Mouse (Mus musculus): ENCODE results near the gene Gm5426. TPM values are rescaled to one million over a fixed set of nuclear protein-coding genes. Genes with fewer than 3 reads are reported as not detected.
"Not testable (repeated sequence)": the region's sequence is repeated elsewhere in the genome, so short reads cannot be mapped to it uniquely, and the experiment has no call there.

Gene Gm5426
- polyA plus RNA-seq (2014; fragmentation: Nextera tagmentation; extraction: Ambion mirVana): not detected in 2 replicates

DNA sequence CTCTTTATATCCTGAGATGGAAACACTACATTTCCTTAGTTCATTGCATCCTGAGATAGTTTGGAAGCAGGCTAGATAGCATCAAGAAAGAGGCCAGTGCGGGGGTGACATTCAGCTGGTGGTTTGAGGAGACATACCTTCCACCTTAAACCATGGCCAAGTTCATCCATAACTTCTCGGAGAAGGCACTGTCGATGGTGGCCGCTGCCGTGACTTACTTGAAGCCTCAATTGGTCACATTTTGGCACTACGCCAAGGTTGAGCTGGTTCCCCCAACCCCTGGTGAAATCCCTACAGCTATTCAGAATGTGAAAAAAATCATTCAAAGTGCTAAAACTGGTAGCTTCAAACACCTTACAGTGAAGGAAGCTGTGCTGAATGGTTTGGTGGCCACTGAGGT lies at the start of gene Gm5426:
Gene Gm5426, plus strand, starts transcription at position 153 of the 400 bp plus-strand sequence.
- not testable (repeated sequence) for DNase-seq (ENCODE audit: low spot score); H3K4me2 ChIP-seq (ENCODE audit: low read depth, low read length); H3K4me1 ChIP-seq (ENCODE audit: control insufficient read depth, insufficient read depth, low read length); H3K27me3 ChIP-seq (replicated peaks; ENCODE audit: control insufficient read depth, insufficient read depth, low read length); H3K9ac ChIP-seq (ENCODE audit: low read depth, low read length); H3K36me3 ChIP-seq (ENCODE audit: control insufficient read depth, insufficient read depth, low read length); H3K27ac ChIP-seq (replicated peaks; ENCODE audit: low read depth, low read length); H3K4me3 ChIP-seq (ENCODE audit: low read depth, low read length); H3K9me3 ChIP-seq (ENCODE audit: control insufficient read depth, low read length); ATAC-seq (ENCODE audit: low read depth)
- WGBS: 93% methylated on average over 6 of the region's 6 CpGs

- no peak for DNase-seq (ENCODE audit: low spot score)
- no peaks in the 10 kb centered on the region for H3K36me3 ChIP-seq (ENCODE audit: control insufficient read depth, insufficient read depth, low read length)
- no peak overlapping the region for H3K9ac ChIP-seq (ENCODE audit: low read depth, low read length)
- no peak overlapping the region for H3K4me3 ChIP-seq (ENCODE audit: low read depth, low read length)
- no peaks in the 10 kb centered on the region for H3K9me3 ChIP-seq (ENCODE audit: control insufficient read depth, low read length)
- 48% methylated on average over 1 of the region's 1 CpGs for WGBS
- no peaks in the 10 kb centered on the region for H3K4me1 ChIP-seq (ENCODE audit: control insufficient read depth, insufficient read depth, low read length)
- no peak overlapping the region for H3K27ac ChIP-seq (replicated peaks; ENCODE audit: low read depth, low read length)
- H3K27me3 ChIP-seq (replicated peaks; ENCODE audit: control insufficient read depth, insufficient read depth, low read length): no peaks in the 10 kb centered on the region
- H3K4me2 ChIP-seq (ENCODE audit: low read depth, low read length): no peak overlapping the region
- ATAC-seq (ENCODE audit: low read depth): no peak
These were observed 46.7 kb upstream of the Gm5426 start for GRCm38 (mm10) chr10:96089744-96090143.

DNA sequence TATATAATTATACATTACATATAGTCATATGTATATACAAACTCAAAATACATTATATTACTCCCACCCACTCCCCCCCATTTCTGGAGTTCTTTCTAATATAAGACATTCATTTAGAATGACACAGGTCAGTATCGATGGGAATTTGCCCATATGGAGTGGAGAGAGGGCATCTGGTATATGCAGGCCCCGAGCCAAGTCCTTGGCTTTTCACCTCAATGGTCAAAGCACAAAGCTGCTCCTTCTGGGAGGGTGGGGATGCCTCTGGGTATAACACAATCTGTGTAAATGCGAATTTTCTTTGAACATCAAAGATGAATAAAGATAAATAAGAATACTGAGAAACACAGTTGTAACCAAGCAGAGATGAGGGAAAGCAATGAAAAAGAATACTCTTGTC lies 46.0 kb upstream of the Gm5426 start:
- H3K9ac ChIP-seq (ENCODE audit: low read depth, low read length): no peak overlapping the region
- DNase-seq (ENCODE audit: low spot score) (no peak), ATAC-seq (ENCODE audit: low read depth) (no peak)
- 81% methylated on average over 3 of the region's 3 CpGs for WGBS
- no peaks in the 10 kb centered on the region for H3K27me3 ChIP-seq (replicated peaks; ENCODE audit: control insufficient read depth, insufficient read depth, low read length)
- no peak overlapping the region for H3K4me2 ChIP-seq (ENCODE audit: low read depth, low read length)
- no peaks in the 10 kb centered on the region for H3K4me1 ChIP-seq (ENCODE audit: control insufficient read depth, insufficient read depth, low read length)
- H3K27ac ChIP-seq (replicated peaks; ENCODE audit: low read depth, low read length): no peak overlapping the region
- H3K4me3 ChIP-seq (ENCODE audit: low read depth, low read length): no peak overlapping the region
- H3K9me3 ChIP-seq (ENCODE audit: control insufficient read depth, low read length): no peaks in the 10 kb centered on the region
- no peaks in the 10 kb centered on the region for H3K36me3 ChIP-seq (ENCODE audit: control insufficient read depth, insufficient read depth, low read length)

GRCm38 (mm10) chr10:96093890-96094531 lies 42.4 kb upstream of the Gm5426 start:
- no peaks in the 10 kb centered on the region for H3K9me3 ChIP-seq (ENCODE audit: control insufficient read depth, low read length)
- H3K9ac ChIP-seq (ENCODE audit: low read depth, low read length): no peak overlapping the region
- DNase-seq (ENCODE audit: low spot score): no peak
- no peak for ATAC-seq (ENCODE audit: low read depth)
- H3K27ac ChIP-seq (replicated peaks; ENCODE audit: low read depth, low read length): no peak overlapping the region
- no peak overlapping the region for H3K4me3 ChIP-seq (ENCODE audit: low read depth, low read length)
- 47% methylated on average over 2 of the region's 2 CpGs for WGBS
- no peaks in the 10 kb centered on the region for H3K36me3 ChIP-seq (ENCODE audit: control insufficient read depth, insufficient read depth, low read length)
- no peaks in the 10 kb centered on the region for H3K27me3 ChIP-seq (replicated peaks; ENCODE audit: control insufficient read depth, insufficient read depth, low read length)
- H3K4me2 ChIP-seq (ENCODE audit: low read depth, low read length): no peak overlapping the region
- H3K4me1 ChIP-seq (ENCODE audit: control insufficient read depth, insufficient read depth, low read length): no peaks in the 10 kb centered on the region

DNA sequence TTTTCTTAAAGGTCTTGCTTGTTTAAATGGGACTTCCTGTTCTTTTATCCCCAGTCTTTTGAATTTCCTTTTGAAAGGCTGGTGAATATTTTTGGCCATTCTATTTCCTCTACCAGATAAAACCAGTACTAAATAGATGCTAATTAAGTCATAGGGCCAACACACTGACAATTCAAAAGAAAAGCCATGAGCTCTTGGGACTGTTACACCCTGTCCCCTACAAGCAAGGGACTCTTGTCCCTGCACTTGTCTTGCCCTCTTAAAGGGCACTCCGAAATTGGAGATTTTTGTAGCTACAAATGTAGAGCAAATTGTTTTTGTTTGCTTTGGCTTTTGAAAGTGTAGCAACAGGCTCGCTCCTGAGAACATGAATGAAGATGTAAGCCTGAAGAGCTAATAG lies 41.8 kb upstream of the Gm5426 start:
- WGBS: 72% methylated on average over 2 of the region's 2 CpGs
- no peaks in the 10 kb centered on the region for H3K4me1 ChIP-seq (ENCODE audit: control insufficient read depth, insufficient read depth, low read length)
- no peaks in the 10 kb centered on the region for H3K27me3 ChIP-seq (replicated peaks; ENCODE audit: control insufficient read depth, insufficient read depth, low read length)
- H3K9ac ChIP-seq (ENCODE audit: low read depth, low read length): no peak overlapping the region
- ATAC-seq (ENCODE audit: low read depth) (no peak), DNase-seq (ENCODE audit: low spot score) (no peak)
- H3K27ac ChIP-seq (replicated peaks; ENCODE audit: low read depth, low read length): no peak overlapping the region
- H3K9me3 ChIP-seq (ENCODE audit: control insufficient read depth, low read length): no peaks in the 10 kb centered on the region
- H3K4me3 ChIP-seq (ENCODE audit: low read depth, low read length): no peak overlapping the region
- H3K4me2 ChIP-seq (ENCODE audit: low read depth, low read length): no peak overlapping the region
- no peaks in the 10 kb centered on the region for H3K36me3 ChIP-seq (ENCODE audit: control insufficient read depth, insufficient read depth, low read length)

- no peak overlapping the region for H3K9ac ChIP-seq (ENCODE audit: low read depth, low read length)
- 86% methylated on average over 7 of the region's 7 CpGs for WGBS
- no peak overlapping the region for H3K27ac ChIP-seq (replicated peaks; ENCODE audit: low read depth, low read length)
- no peak overlapping the region for H3K4me2 ChIP-seq (ENCODE audit: low read depth, low read length)
- no peaks in the 10 kb centered on the region for H3K36me3 ChIP-seq (ENCODE audit: control insufficient read depth, insufficient read depth, low read length)
- H3K27me3 ChIP-seq (replicated peaks; ENCODE audit: control insufficient read depth, insufficient read depth, low read length): no peaks in the 10 kb centered on the region
- H3K4me1 ChIP-seq (ENCODE audit: control insufficient read depth, insufficient read depth, low read length): no peaks in the 10 kb centered on the region
- H3K4me3 ChIP-seq (ENCODE audit: low read depth, low read length): no peak overlapping the region
- DNase-seq (ENCODE audit: low spot score): no peak
- ATAC-seq (ENCODE audit: low read depth): no peak
- H3K9me3 ChIP-seq (ENCODE audit: control insufficient read depth, low read length): no peaks in the 10 kb centered on the region
These were observed 39.7 kb upstream of the Gm5426 start for GRCm38 (mm10) chr10:96096730-96097129.

GRCm38 (mm10) chr10:96101035-96101434 lies 35.4 kb upstream of the Gm5426 start:
- H3K4me1 ChIP-seq (ENCODE audit: control insufficient read depth, insufficient read depth, low read length): no peaks in the 10 kb centered on the region
- WGBS: 85% methylated on average over 4 of the region's 4 CpGs
- no peaks in the 10 kb centered on the region for H3K9me3 ChIP-seq (ENCODE audit: control insufficient read depth, low read length)
- no peak overlapping the region for H3K27ac ChIP-seq (replicated peaks; ENCODE audit: low read depth, low read length)
- H3K36me3 ChIP-seq (ENCODE audit: control insufficient read depth, insufficient read depth, low read length): no peaks in the 10 kb centered on the region
- no peaks in the 10 kb centered on the region for H3K27me3 ChIP-seq (replicated peaks; ENCODE audit: control insufficient read depth, insufficient read depth, low read length)
- H3K4me3 ChIP-seq (ENCODE audit: low read depth, low read length): no peak overlapping the region
- ATAC-seq (ENCODE audit: low read depth) (no peak), DNase-seq (ENCODE audit: low spot score) (no peak)
- H3K9ac ChIP-seq (ENCODE audit: low read depth, low read length): no peak overlapping the region
- H3K4me2 ChIP-seq (ENCODE audit: low read depth, low read length): no peak overlapping the region

DNA sequence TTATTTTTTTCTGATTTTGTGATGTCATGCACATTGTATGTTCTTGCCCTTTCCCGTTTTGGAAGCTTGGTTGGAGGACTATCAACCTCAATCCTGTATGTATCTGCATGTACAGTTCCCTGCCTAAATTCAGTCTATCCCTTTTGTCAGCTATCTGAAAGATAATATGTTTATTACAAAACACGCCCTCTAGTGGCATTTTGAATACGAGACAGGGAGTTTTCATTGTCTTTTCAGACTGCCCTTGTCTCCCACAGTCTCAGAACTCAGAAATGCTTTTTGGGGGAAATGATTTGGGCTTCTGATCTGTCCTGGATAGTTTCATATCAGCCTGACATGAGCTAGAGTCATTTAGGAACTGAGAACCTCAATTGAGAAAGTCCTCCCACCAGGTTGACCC lies 32.2 kb upstream of the Gm5426 start:
- Histone ChIP-seq H3K4me2 (ENCODE audit: low read depth, low read length) (no peak overlapping the region), H3K9me3 (ENCODE audit: control insufficient read depth, low read length) (no peaks in the 10 kb centered on the region), H3K27me3 (replicated peaks; ENCODE audit: control insufficient read depth, insufficient read depth, low read length) (no peaks in the 10 kb centered on the region), H3K9ac (ENCODE audit: low read depth, low read length) (no peak overlapping the region), H3K27ac (replicated peaks; ENCODE audit: low read depth, low read length) (no peak overlapping the region), H3K36me3 (ENCODE audit: control insufficient read depth, insufficient read depth, low read length) (no peaks in the 10 kb centered on the region), H3K4me3 (ENCODE audit: low read depth, low read length) (no peak overlapping the region), H3K4me1 (ENCODE audit: control insufficient read depth, insufficient read depth, low read length) (no peaks in the 10 kb centered on the region)
- DNase-seq (ENCODE audit: low spot score) (peak; percentile 13), ATAC-seq (ENCODE audit: low read depth) (no peak)
- 31% methylated on average over 3 of the region's 3 CpGs for WGBS

DNA sequence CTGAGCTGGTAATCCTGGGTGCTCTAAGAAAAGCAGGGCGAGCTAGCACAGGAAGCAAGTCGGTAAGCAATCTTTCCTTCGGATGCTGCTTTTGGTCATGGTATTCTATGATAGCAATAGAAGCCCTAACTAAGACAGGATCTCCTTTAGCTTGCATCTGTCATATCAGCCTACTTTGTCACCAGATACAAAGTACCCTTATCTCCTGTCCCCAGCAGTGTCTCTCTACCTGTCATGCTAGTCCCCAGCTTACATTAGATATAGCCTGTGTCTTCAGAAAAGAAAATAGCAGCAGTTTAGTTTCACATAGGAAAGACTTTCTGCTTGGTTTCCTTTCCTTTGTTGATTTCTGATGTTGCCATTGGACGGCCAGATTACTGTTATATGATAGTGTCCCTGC lies 31.8 kb upstream of the Gm5426 start:
- H3K36me3 ChIP-seq (ENCODE audit: control insufficient read depth, insufficient read depth, low read length): no peaks in the 10 kb centered on the region
- H3K4me2 ChIP-seq (ENCODE audit: low read depth, low read length): no peak overlapping the region
- H3K4me1 ChIP-seq (ENCODE audit: control insufficient read depth, insufficient read depth, low read length): no peaks in the 10 kb centered on the region
- no peak overlapping the region for H3K27ac ChIP-seq (replicated peaks; ENCODE audit: low read depth, low read length)
- ATAC-seq (ENCODE audit: low read depth): no peak
- DNase-seq (ENCODE audit: low spot score): no peak
- 85% methylated on average over 4 of the region's 4 CpGs for WGBS
- no peak overlapping the region for H3K9ac ChIP-seq (ENCODE audit: low read depth, low read length)
- no peaks in the 10 kb centered on the region for H3K9me3 ChIP-seq (ENCODE audit: control insufficient read depth, low read length)
- H3K27me3 ChIP-seq (replicated peaks; ENCODE audit: control insufficient read depth, insufficient read depth, low read length): no peaks in the 10 kb centered on the region
- no peak overlapping the region for H3K4me3 ChIP-seq (ENCODE audit: low read depth, low read length)
